Mouse (Mus musculus) MEL (cell line): ENCODE data around the gene Hivep2. TPM values are rescaled to one million over a fixed set of nuclear protein-coding genes. Genes with fewer than 3 reads are reported as not detected.

Source experiments
- DNase-seq: peaks from one replicate; pipeline ENCODE4 v3.0.0; 2011; ENCODE audit warnings: low read depth, low spot score
- H3K27ac ChIP-seq: 2 replicates; pipeline ENCODE4 v1.5.1; 2012; ENCODE audit warnings: low read depth, mild to moderate bottlenecking, control low read depth, low read length, moderate library complexity; ENCODE audit not compliant: control insufficient read depth
- H3K27me3 ChIP-seq, 2 experiments: fragments of 150-350 bp in 1 of 2; sonication (generic) in 1 of 2; 2 replicates each; pipeline ENCODE4 v1.6.1; 2012; ENCODE audit warnings: low read length in 2 of 2, mild to moderate bottlenecking in 2 of 2, improper control_type of control experiment in 1 of 2, moderate library complexity in 1 of 2; ENCODE audit not compliant: insufficient read depth in 2 of 2, control insufficient read depth in 1 of 2
- H3K36me3 ChIP-seq, 2 experiments: 2 replicates each; pipeline ENCODE4 v1.6.1; 2012 to 2014; ENCODE audit warnings: low read length in 2 of 2, improper control_type of control experiment in 1 of 2, inconsistent platforms in 1 of 2, mild to moderate bottlenecking in 1 of 2; ENCODE audit not compliant: insufficient read depth in 2 of 2, control insufficient read depth in 1 of 2
- H3K4me1 ChIP-seq, 2 experiments: fragments of 150-350 bp in 1 of 2; sonication (generic) in 1 of 2; 2 replicates each; pipeline ENCODE4 v1.6.1; 2012; ENCODE audit warnings: low read length in 2 of 2, improper control_type of control experiment in 1 of 2, mild to moderate bottlenecking in 1 of 2; ENCODE audit not compliant: insufficient read depth in 2 of 2, control insufficient read depth in 1 of 2
- H3K4me3 ChIP-seq, 2 experiments: fragments of 150-350 bp in 1 of 2; sonication (generic) in 1 of 2; 2 replicates each; pipeline ENCODE4 v1.5.1; 2012; ENCODE audit warnings: low read depth in 2 of 2, low read length in 2 of 2, mild to moderate bottlenecking in 2 of 2, moderate library complexity in 2 of 2, control low read depth in 1 of 2, improper control_type of control experiment in 1 of 2; ENCODE audit not compliant: control insufficient read depth in 1 of 2, insufficient read depth in 1 of 2
- H3K79me2 ChIP-seq: 2 replicates; pipeline ENCODE4 v1.6.1; 2012; ENCODE audit warnings: mild to moderate bottlenecking, low read length, moderate library complexity; ENCODE audit not compliant: control insufficient read depth, poor library complexity, insufficient read depth
- H3K9ac ChIP-seq: 2 replicates; pipeline ENCODE4 v1.6.1; 2012; ENCODE audit warnings: low read depth, mild to moderate bottlenecking, control low read depth, low read length, moderate library complexity; ENCODE audit not compliant: control insufficient read depth, poor library complexity, severe bottlenecking
- H3K9me3 ChIP-seq: fragments of 150-350 bp; sonication (generic); replicated peaks from 2 replicates; pipeline ENCODE4 v1.6.1; 2012; ENCODE audit warnings: mild to moderate bottlenecking, low read length, improper control_type of control experiment, moderate library complexity; ENCODE audit not compliant: insufficient read depth
- CTCF ChIP-seq, 3 experiments: IDR thresholded peaks in 2 of 3; conservative IDR thresholded peaks in 1 of 3; 2 replicates each; pipeline ENCODE4 v1.5.1; 2011 to 2012; ENCODE audit warnings: low read length in 3 of 3, low read depth in 2 of 3, mild to moderate bottlenecking in 2 of 3, improper control_type of control experiment in 1 of 3, inconsistent platforms in 1 of 3, mixed read lengths in 1 of 3, moderate library complexity in 1 of 3; ENCODE audit not compliant: control insufficient read depth in 1 of 3, insufficient read depth in 1 of 3, poor library complexity in 1 of 3, severe bottlenecking in 1 of 3
- ELF1 ChIP-seq: IDR thresholded peaks from 2 replicates; pipeline ENCODE4 v1.6.1; 2014; ENCODE audit warnings: low read depth, mild to moderate bottlenecking, inconsistent platforms, low read length, improper control_type of control experiment, moderate library complexity
- EP300 ChIP-seq, 2 experiments: IDR thresholded peaks; 2 replicates each; pipeline ENCODE4 v1.6.1; 2011; ENCODE audit warnings: improper control_type of control experiment in 2 of 2, low read length in 2 of 2, low read depth in 1 of 2, mild to moderate bottlenecking in 1 of 2
- ETS1 ChIP-seq: IDR thresholded peaks from 2 replicates; pipeline ENCODE4 v1.6.1; 2012; ENCODE audit warnings: low read depth, mild to moderate bottlenecking, inconsistent platforms, low read length, improper control_type of control experiment, moderate library complexity
- HCFC1 ChIP-seq: IDR thresholded peaks from 2 replicates; pipeline ENCODE4 v1.6.1; 2012; ENCODE audit warnings: low read depth, mild to moderate bottlenecking, inconsistent platforms, low read length, improper control_type of control experiment, moderate library complexity
- JUND ChIP-seq: IDR thresholded peaks from 2 replicates; pipeline ENCODE4 v1.6.1; 2011; ENCODE audit warnings: low read depth, mild to moderate bottlenecking, improper control_type of control experiment, low read length
- MYC ChIP-seq: IDR thresholded peaks from 2 replicates; pipeline ENCODE4 v1.6.1; 2011; ENCODE audit warnings: low read depth, mild to moderate bottlenecking, low read length, improper control_type of control experiment, moderate library complexity
- NELFE ChIP-seq: IDR thresholded peaks from 2 replicates; pipeline ENCODE4 v1.6.1; 2011; ENCODE audit warnings: low read depth, low read length, improper control_type of control experiment
- NRF1 ChIP-seq: IDR thresholded peaks from 2 replicates; pipeline ENCODE4 v1.6.1; 2014; ENCODE audit warnings: low read depth, mild to moderate bottlenecking, inconsistent platforms, low read length, improper control_type of control experiment, moderate library complexity; ENCODE audit not compliant: poor library complexity, insufficient read depth, severe bottlenecking
- POLR2A ChIP-seq, 2 experiments: IDR thresholded peaks; 2 replicates each; pipeline ENCODE4 v1.6.1; 2011 to 2012; ENCODE audit warnings: low read length in 2 of 2, mild to moderate bottlenecking in 2 of 2, control low read depth in 1 of 2, improper control_type of control experiment in 1 of 2, low read depth in 1 of 2, moderate library complexity in 1 of 2; ENCODE audit not compliant: control insufficient read depth in 1 of 2, insufficient read depth in 1 of 2, poor library complexity in 1 of 2
- RCOR1 ChIP-seq: IDR thresholded peaks from 2 replicates; pipeline ENCODE4 v1.6.1; 2012; ENCODE audit warnings: low read depth, mild to moderate bottlenecking, inconsistent platforms, low read length, improper control_type of control experiment
- SIN3A ChIP-seq: IDR thresholded peaks from 2 replicates; pipeline ENCODE4 v1.6.1; 2012; ENCODE audit warnings: low read length, improper control_type of control experiment, inconsistent platforms
- TAL1 ChIP-seq: IDR thresholded peaks from 2 replicates; pipeline ENCODE4 v1.6.1; 2012; ENCODE audit warnings: mild to moderate bottlenecking, inconsistent platforms, low read length, moderate library complexity, mixed read lengths
- TCF12 ChIP-seq: IDR thresholded peaks from 2 replicates; pipeline ENCODE4 v1.6.1; 2014; ENCODE audit warnings: low read depth, mild to moderate bottlenecking, inconsistent platforms, low read length, improper control_type of control experiment, moderate library complexity
- USF2 ChIP-seq, 2 experiments: IDR thresholded peaks; 2 replicates each; pipeline ENCODE4 v1.6.1; 2011 to 2012; ENCODE audit warnings: improper control_type of control experiment in 2 of 2, low read length in 2 of 2, borderline replicate concordance in 1 of 2, inconsistent platforms in 1 of 2, low read depth in 1 of 2, mild to moderate bottlenecking in 1 of 2; ENCODE audit not compliant: insufficient read depth in 1 of 2
- polyA plus RNA-seq, 2 experiments: library from polyadenylated mRNA; stranded (reverse) in 1 of 2; unstranded in 1 of 2; fragments of >175 nt in 1 of 2; fragments of >200 nt in 1 of 2; gene quantifications; 2 replicates each; pipeline versions ENCODE4 v1.2.1 to v1.2.4; 2012; ENCODE audit warnings: low replicate concordance in 2 of 2, low read depth in 1 of 2; ENCODE audit not compliant: insufficient read length in 2 of 2, insufficient read depth in 1 of 2, missing spikeins in 1 of 2
- total RNA-seq: library from RNA; depleted of rRNA; stranded (reverse); fragments of 300-350 nt; gene quantifications from 2 replicates; pipeline ENCODE4 v1.2.3, GENCODE M21; 2012

Hivep2 gene
- total and polyA plus RNA-seq, 3 experiments = not detected

DNA sequence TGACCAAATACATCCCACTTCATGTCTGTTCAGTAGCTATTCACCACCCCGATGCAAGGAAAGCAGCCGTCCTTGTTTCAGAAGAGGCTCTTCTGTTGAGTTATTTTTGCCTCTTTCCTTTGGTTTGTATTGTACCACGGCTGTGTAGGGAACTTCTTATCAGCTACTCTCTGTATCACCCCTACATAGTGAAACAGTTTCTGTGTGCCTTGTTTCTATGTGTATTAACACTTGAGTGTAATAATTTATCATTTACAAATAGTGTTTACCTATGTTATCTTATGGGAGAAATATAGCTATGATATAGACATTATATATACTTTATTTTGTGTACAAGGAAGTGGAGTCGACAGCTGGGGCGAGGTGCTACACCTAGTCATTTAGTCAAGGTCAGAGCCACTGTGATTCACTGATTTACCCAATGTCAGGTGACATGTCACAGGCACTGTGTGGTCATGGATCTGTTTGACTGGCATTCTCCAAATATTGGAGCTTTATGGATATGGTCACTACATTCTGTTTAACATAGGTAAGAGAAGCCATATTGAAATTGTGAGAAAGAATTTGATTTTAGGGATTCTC lies 104.7 kb downstream of the Hivep2 start:
- no peak for DNase-seq
- Histone ChIP-seq H3K27ac (no peak overlapping the region), H3K36me3 (no peaks in the 10 kb centered on the region), H3K9ac (no peak overlapping the region), H3K4me3 (no peak overlapping the region), H3K79me2 (no peaks in the 10 kb centered on the region), H3K9me3 (no peaks in the 10 kb centered on the region), H3K4me1 (no peaks in the 10 kb centered on the region), H3K27me3 (no peaks in the 10 kb centered on the region)
- TF ChIP-seq NRF1 (no peak), TAL1 (no peak), NELFE (no peak), POLR2A (IDR thresholded peaks at IDR 0.05; ENCODE audit: control insufficient read depth in 1 of 2, insufficient read depth in 1 of 2, low read depth in 1 of 2, low read length in 2 of 2, poor library complexity in 1 of 2) (no peak), ETS1 (no peak), TCF12 (no peak), CTCF (IDR thresholded peaks at IDR 0.05 in 2 of 3, conservative IDR thresholded peaks at IDR 0.05 in 1 of 3; ENCODE audit: control insufficient read depth in 1 of 3, insufficient read depth in 1 of 3, low read depth in 2 of 3, low read length in 3 of 3, poor library complexity in 1 of 3, severe bottlenecking in 1 of 3) (no peak), ELF1 (no peak)

DNA sequence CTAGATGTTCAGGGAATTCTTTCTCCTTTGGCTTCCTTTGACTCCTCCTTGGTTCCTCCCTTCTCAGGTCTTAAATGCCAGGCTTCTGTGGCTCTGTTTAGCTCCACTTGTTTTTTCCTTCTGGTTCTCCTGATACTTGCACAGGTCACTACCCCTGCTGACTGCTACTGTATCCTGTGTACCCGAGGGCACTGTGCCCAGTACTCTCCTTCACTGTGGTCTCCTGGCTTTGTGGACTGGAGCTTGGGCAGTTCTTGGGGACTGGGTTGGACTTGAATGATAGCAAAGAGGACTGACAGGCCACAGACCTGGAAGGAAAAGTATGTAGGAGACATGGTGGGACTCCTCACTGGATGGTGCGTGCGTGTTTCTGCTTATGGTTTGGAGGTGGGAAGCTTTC lies 106.6 kb downstream of the Hivep2 start:
- TF ChIP-seq ETS1 (no peak), EP300 (IDR thresholded peaks at IDR 0.05; ENCODE audit: low read depth in 1 of 2, low read length in 2 of 2) (no peak), CTCF (IDR thresholded peaks at IDR 0.05 in 2 of 3, conservative IDR thresholded peaks at IDR 0.05 in 1 of 3; ENCODE audit: control insufficient read depth in 1 of 3, insufficient read depth in 1 of 3, low read depth in 2 of 3, low read length in 3 of 3, poor library complexity in 1 of 3, severe bottlenecking in 1 of 3) (no peak), HCFC1 (no peak), RCOR1 (no peak), USF2 (IDR thresholded peaks at IDR 0.05; ENCODE audit: borderline replicate concordance in 1 of 2, insufficient read depth in 1 of 2, low read depth in 1 of 2, low read length in 2 of 2) (no peak), JUND (no peak), SIN3A (no peak), MYC (no peak)
- no peak overlapping the region for H3K27ac ChIP-seq
- DNase-seq = no peak
- no peaks in the 10 kb centered on the region for H3K4me1 ChIP-seq
- no peaks in the 10 kb centered on the region for H3K9me3 ChIP-seq
- H3K9ac ChIP-seq = no peak overlapping the region
- H3K79me2 ChIP-seq = no peaks in the 10 kb centered on the region
- H3K36me3 ChIP-seq = no peaks in the 10 kb centered on the region
- no peak overlapping the region for H3K4me3 ChIP-seq
- no peaks in the 10 kb centered on the region for H3K27me3 ChIP-seq
